Mouse (Mus musculus) hindbrain, embryonic 14.5 days (tissue): ENCODE measurements at regions not wholly inside any gene's neighbourhood (a gene's known extent, or its start where the extent isn't known, plus 50 kb on each side); places are given as distances from the start of the nearest gene placed in this dataset.

Source experiments
- ATAC-seq: fragments of 200-750 bp; cut with Nextera tagmentation; 2 replicates; pipeline ENCODE4 v1.8.0; 2017; ENCODE audit warnings: moderate number of reproducible peaks, mild to moderate bottlenecking, moderate TSS enrichment, moderate library complexity; ENCODE audit not compliant: low FRiP score
- DNase-seq: peaks from one replicate; pipeline ENCODE4 v3.0.0-alpha.2; 2015; ENCODE audit warnings: low spot score
- H3K27ac ChIP-seq: fragments of 300-500 bp; sonication (generic); 2 replicates; pipeline ENCODE4 v1.5.1; 2014; ENCODE audit warnings: mild to moderate bottlenecking, moderate library complexity
- H3K27me3 ChIP-seq: fragments of 300-500 bp; sonication (generic); 2 replicates; pipeline ENCODE4 v1.6.1; 2014; ENCODE audit warnings: mild to moderate bottlenecking, low read length, mixed read lengths; ENCODE audit not compliant: control insufficient read depth, insufficient read depth
- H3K36me3 ChIP-seq: fragments of 300-500 bp; sonication (generic); replicated peaks from 2 replicates; pipeline ENCODE4 v1.6.1; 2014; ENCODE audit not compliant: control insufficient read depth, insufficient read depth
- H3K4me1 ChIP-seq: fragments of 300-500 bp; sonication (generic); replicated peaks from 2 replicates; pipeline ENCODE4 v1.6.1; 2014; ENCODE audit warnings: antibody characterized with exemption, low read length, mixed read lengths; ENCODE audit not compliant: control insufficient read depth, insufficient read depth
- H3K4me2 ChIP-seq: fragments of 300-500 bp; sonication (generic); replicated peaks from 2 replicates; pipeline ENCODE4 v1.6.1; 2014; ENCODE audit warnings: mild to moderate bottlenecking, moderate library complexity
- H3K4me3 ChIP-seq: fragments of 300-500 bp; sonication (generic); replicated peaks from 2 replicates; pipeline ENCODE4 v1.5.1; 2014; ENCODE audit warnings: mild to moderate bottlenecking, low read length
- H3K9ac ChIP-seq: fragments of 300-500 bp; sonication (generic); 2 replicates; pipeline ENCODE4 v1.6.1; 2014
- H3K9me3 ChIP-seq: fragments of 300-500 bp; sonication (generic); 2 replicates; pipeline ENCODE4 v1.6.1; 2016; ENCODE audit warnings: low read length; ENCODE audit not compliant: control insufficient read depth
- WGBS: fragments of 180-500 bp; shearing (Covaris S2); extraction: QIAGEN DNeasy Blood & Tissue Kit; methylation state at CpG from one replicate; pipeline ENCODE4 v1.1.7; 2014; 5-methylcytosine and 5-hydroxymethylcytosine counted together

DNA sequence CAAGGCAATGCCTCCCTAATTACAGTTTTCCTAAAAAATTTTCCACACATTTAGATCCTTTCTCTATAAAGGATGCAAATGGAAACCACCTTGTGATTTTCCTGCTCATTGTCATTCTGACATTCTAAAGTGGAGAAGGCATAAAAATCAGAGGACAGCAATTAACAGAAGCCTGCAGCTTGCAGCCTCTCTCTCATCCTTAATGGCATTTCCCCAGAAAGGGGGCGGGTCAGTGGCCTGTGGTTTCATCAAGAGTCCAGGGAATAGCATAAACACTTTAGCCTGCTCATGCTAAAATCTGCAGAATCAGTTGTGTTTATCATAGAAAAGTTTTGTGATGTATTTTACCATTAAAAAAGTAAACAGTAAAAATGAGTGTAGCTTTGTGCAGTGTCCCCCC lies 117.3 kb downstream of the Klf6 start:
- no peak for ATAC-seq
- Histone ChIP-seq H3K36me3 (no peaks in the 10 kb centered on the region), H3K4me1 (no peaks in the 10 kb centered on the region), H3K9ac (no peak overlapping the region), H3K4me3 (no peak overlapping the region), H3K4me2 (no peak overlapping the region), H3K9me3 (no peaks in the 10 kb centered on the region), H3K27me3 (no peaks in the 10 kb centered on the region), H3K27ac (no peak overlapping the region)
- no peak for DNase-seq
- 59% methylated on average over 1 of the region's 1 CpGs for WGBS

DNA sequence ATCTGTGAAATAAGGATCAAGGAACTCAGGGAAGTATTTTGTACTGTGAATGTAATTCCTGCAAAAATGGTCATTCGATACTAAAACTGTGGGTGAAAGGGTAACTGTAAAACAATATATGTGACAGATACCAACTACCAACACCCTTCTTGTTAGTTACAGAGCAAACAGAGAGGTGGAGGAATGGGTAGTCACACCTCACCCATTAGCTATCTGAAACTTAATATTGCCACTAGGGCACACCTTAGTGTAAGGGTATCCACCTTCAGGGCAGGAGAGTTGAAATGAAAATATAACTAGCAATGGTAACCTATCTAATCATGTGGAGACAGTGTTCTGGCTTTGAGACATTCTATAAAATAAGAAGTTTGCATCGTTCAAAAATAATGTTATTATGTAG lies 126.2 kb downstream of the Klf6 start:
- Histone ChIP-seq H3K36me3 (no peaks in the 10 kb centered on the region), H3K4me2 (no peak overlapping the region), H3K4me1 (no peaks in the 10 kb centered on the region), H3K27me3 (no peaks in the 10 kb centered on the region), H3K27ac (no peak overlapping the region), H3K4me3 (no peak overlapping the region), H3K9ac (no peak overlapping the region), H3K9me3 (no peaks in the 10 kb centered on the region)
- WGBS: 97% methylated on average over 2 of the region's 2 CpGs
- DNase-seq (no peak), ATAC-seq (no peak)

DNA sequence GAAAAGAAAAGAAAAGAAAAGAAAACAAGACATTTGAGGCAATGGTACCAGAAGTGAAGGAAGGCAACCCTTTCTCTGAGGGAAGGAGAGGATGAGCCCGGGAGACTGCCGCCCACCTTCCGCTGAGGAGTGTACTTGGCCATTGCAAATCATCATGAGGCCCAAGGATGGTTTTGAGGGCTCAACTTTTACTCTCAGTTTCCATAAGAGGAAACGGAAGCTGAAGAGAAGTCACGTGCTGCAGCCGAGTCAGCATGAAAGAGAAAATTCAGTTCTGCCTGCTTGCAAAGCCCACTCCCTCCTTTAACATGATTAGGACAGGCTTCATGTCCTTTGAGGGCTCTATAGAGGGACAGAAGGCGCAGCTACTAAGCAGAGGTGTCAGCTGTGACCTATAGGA lies 127.1 kb downstream of the Klf6 start:
- H3K27me3 ChIP-seq: no peaks in the 10 kb centered on the region
- 92% methylated on average over 7 of the region's 7 CpGs for WGBS
- no peak for ATAC-seq

DNA sequence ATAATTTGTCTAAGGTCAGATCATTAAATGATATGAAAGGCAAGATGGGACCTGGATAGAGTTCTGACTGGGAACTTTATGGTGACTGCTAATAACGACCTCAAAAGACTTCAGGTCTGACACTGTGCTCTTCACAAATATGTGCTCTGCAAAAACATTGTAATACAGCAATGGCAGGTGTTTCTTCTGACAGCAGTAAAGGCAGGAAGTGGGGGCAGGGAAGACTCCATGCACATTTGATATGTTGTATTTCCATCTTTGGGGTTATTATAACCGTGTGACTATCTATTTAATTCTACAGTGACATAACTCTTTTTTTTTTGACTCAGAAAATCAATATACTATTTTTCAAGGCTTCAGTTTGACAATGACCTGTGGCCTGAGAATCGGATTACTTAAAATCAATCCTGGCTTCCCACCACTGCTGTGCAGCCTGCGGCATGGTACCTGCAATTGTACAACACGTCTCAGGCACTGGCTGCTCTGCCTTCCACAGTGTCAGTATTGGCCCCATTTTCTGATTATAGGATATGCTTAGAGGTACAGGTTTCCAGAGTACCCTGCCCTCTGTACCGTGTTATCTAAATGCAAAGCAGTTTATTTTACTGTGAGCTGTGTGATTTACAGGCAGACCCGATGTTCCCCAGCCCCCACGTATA lies 139.4 kb downstream of the Klf6 start:
- Histone ChIP-seq H3K9me3 (no peaks in the 10 kb centered on the region), H3K27ac (no peak overlapping the region), H3K4me3 (no peak overlapping the region), H3K4me2 (no peak overlapping the region), H3K4me1 (no peaks in the 10 kb centered on the region), H3K9ac (no peak overlapping the region), H3K27me3 (no peaks in the 10 kb centered on the region), H3K36me3 (no peaks in the 10 kb centered on the region)
- DNase-seq (no peak), ATAC-seq (peak; percentile 52; the same call in 1 of the 2 replicates)
- WGBS: 75% methylated on average over 8 of the region's 8 CpGs

More for the DNA sequence above, 127.1 kb downstream of the Klf6 start:
- no peak overlapping the region for H3K4me2 ChIP-seq
- DNase-seq: no peak
- H3K4me3 ChIP-seq: no peak overlapping the region
- H3K9me3 ChIP-seq: no peaks in the 10 kb centered on the region
- no peaks in the 10 kb centered on the region for H3K4me1 ChIP-seq
- H3K36me3 ChIP-seq: no peaks in the 10 kb centered on the region
- H3K9ac ChIP-seq: no peak overlapping the region
- no peak overlapping the region for H3K27ac ChIP-seq

DNA sequence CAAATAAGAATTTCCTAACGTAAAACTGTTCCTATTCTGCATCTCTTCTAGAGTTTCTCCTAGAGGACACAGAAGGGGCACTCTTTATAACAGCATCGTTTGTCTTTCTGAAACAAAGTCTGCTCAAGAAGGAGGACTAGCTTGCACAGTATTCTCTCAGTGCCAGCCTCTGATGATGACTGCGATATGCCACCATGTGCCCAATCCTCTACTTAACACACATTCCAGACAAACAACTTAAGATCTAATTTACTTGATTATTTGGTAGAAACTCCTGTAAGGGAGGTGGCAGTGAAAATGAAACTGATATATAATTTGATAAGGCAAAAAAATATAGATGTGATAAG lies 139.9 kb downstream of the Klf6 start:
- no peak overlapping the region for H3K27ac ChIP-seq
- no peak overlapping the region for H3K4me3 ChIP-seq
- H3K9me3 ChIP-seq: no peaks in the 10 kb centered on the region
- ATAC-seq (no peak), DNase-seq (no peak)
- no peaks in the 10 kb centered on the region for H3K4me1 ChIP-seq
- WGBS: 73% methylated on average over 3 of the region's 3 CpGs
- H3K9ac ChIP-seq: no peak overlapping the region
- H3K36me3 ChIP-seq: no peaks in the 10 kb centered on the region
- H3K27me3 ChIP-seq: no peaks in the 10 kb centered on the region
- no peak overlapping the region for H3K4me2 ChIP-seq

DNA sequence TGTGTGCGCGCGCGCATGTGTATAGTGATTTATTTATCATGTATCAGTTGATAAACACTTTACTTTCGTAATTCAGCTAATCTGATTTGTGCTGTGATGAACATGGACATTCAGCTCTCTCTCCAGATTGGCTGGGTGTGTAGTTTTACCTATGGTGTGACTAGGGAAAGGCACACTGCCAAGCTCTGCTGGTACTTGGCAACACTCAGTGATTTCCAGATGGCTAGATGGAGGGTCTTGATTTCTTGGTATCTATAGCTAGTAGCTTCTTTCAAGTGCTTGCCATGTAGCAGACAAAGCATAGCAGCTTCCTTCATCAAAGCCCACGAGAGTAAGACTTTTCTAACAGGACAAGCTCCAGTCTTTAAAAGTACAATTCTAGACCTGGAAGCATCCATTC lies 144.6 kb downstream of the Klf6 start:
- ATAC-seq: no peak
- WGBS: 88% methylated on average over 6 of the region's 6 CpGs
- no peak overlapping the region for H3K9ac ChIP-seq
- no peak overlapping the region for H3K4me3 ChIP-seq
- H3K4me1 ChIP-seq: no peaks in the 10 kb centered on the region
- peak; percentile 37 for DNase-seq
- no peaks in the 10 kb centered on the region for H3K36me3 ChIP-seq
- no peaks in the 10 kb centered on the region for H3K9me3 ChIP-seq
- no peak overlapping the region for H3K27ac ChIP-seq
- no peak overlapping the region for H3K4me2 ChIP-seq
- H3K27me3 ChIP-seq: no peaks in the 10 kb centered on the region

DNA sequence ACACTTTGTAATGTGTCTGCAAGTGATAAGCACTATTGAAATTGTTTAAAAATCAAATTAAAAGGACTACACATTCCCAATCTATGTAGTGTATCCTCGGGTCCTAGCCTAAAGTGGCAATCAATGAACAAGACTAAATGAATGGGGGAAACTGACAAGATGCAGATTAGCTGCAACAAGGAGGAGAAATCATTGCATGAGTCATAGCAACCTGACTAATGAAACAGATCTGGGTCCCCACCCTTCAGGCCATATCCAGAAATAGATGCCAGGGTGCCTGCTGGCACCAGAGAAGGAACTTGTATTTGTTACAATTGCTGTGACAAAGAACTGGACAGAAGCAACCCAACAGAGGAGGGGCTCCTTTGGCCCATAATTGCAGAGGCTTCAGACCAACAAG lies 148.4 kb downstream of the Klf6 start:
- ATAC-seq (no peak), DNase-seq (no peak)
- Histone ChIP-seq H3K9ac (no peak overlapping the region), H3K36me3 (no peaks in the 10 kb centered on the region), H3K9me3 (no peaks in the 10 kb centered on the region), H3K27ac (no peak overlapping the region), H3K4me3 (no peak overlapping the region), H3K4me1 (no peaks in the 10 kb centered on the region), H3K4me2 (no peak overlapping the region), H3K27me3 (no peaks in the 10 kb centered on the region)
- WGBS: 60% methylated on average over 1 of the region's 1 CpGs

DNA sequence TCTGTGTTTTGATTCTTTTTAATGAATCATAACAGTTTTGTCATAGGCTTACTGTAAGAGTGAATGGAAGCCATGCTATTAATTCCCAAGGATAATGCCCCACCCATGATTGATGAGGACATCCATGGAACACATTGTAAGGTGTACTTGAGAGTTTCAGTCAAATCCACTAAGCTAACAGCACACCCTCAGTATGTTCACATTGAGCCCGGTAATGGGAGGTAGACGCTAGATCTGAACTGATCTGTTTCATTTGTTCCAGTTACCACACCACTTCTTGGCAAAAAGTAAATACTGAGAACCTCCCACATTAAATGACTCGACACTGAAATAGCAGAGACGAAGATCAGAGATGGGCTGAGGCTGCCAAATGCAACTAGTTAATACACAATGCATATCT lies 165.9 kb downstream of the Klf6 start:
- no peaks in the 10 kb centered on the region for H3K9me3 ChIP-seq
- no peaks in the 10 kb centered on the region for H3K4me1 ChIP-seq
- no peak overlapping the region for H3K9ac ChIP-seq
- no peaks in the 10 kb centered on the region for H3K27me3 ChIP-seq
- no peak overlapping the region for H3K4me3 ChIP-seq
- H3K36me3 ChIP-seq: no peaks in the 10 kb centered on the region
- no peak overlapping the region for H3K4me2 ChIP-seq
- no peak for DNase-seq
- H3K27ac ChIP-seq: no peak overlapping the region
- ATAC-seq: no peak
- 90% methylated on average over 4 of the region's 4 CpGs for WGBS

DNA sequence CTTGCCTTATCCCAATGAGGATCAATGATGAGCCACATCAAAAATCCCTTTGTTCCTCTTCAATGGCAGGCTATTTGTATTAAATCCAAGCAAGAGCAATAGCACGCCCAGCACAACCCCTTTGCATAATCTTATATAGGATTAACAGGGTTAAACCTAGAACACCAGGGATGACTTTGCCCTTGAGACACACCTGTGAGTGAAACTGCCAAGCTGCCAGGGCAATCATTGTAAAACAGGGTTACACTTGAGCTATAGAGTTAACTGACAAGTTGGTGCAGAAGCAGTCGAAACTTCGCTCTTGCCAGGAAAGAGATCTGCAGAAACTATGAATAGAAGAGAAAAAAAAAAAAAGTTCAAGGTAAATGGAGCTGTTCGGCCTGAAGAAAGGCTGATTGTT lies 167.6 kb downstream of the Klf6 start:
- no peak overlapping the region for H3K27ac ChIP-seq
- WGBS: 64% methylated on average over 4 of the region's 4 CpGs
- H3K4me3 ChIP-seq: no peak overlapping the region
- no peaks in the 10 kb centered on the region for H3K36me3 ChIP-seq
- no peak overlapping the region for H3K9ac ChIP-seq
- no peaks in the 10 kb centered on the region for H3K9me3 ChIP-seq
- H3K27me3 ChIP-seq: no peaks in the 10 kb centered on the region
- ATAC-seq (no peak), DNase-seq (no peak)
- no peaks in the 10 kb centered on the region for H3K4me1 ChIP-seq
- H3K4me2 ChIP-seq: no peak overlapping the region

DNA sequence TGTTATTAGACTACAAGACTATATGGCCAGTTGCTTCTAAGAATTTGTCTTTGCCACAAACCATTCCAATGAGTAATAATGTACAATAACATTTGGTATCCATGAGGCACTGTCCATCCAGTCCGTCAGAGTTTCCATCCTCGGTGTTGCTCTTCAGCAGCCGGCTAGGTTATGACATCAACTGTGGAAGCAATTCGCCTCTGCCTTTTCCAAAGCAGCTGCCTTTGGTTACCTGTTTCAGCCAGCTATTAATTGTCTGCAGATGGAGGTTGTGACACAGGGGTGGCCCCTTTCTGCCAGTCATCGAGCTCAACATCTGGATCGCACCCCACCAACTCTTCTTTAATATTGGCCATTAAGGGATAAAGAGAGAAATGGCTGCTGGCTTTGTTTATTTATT lies 168.2 kb downstream of the Klf6 start:
- H3K4me1 ChIP-seq: no peaks in the 10 kb centered on the region
- no peak overlapping the region for H3K4me3 ChIP-seq
- WGBS: 92% methylated on average over 6 of the region's 6 CpGs
- ATAC-seq: no peak
- H3K4me2 ChIP-seq: no peak overlapping the region
- H3K27ac ChIP-seq: no peak overlapping the region
- no peaks in the 10 kb centered on the region for H3K27me3 ChIP-seq
- H3K36me3 ChIP-seq: no peaks in the 10 kb centered on the region
- H3K9me3 ChIP-seq: no peaks in the 10 kb centered on the region
- H3K9ac ChIP-seq: no peak overlapping the region
- DNase-seq: no peak
